Mouse (Mus musculus) layer of hippocampus, adult 9-10 months (tissue): Measurements from ENCODE around the gene Grm6.
A peak's percentile ranks its signal among the peaks of the same experiment; 100 is the strongest.

Experiments used
- DNase-seq: peaks from one replicate; pipeline ENCODE4 v3.0.0; 2022; ENCODE audit warnings: low spot score

The Grm6 gene

DNA sequence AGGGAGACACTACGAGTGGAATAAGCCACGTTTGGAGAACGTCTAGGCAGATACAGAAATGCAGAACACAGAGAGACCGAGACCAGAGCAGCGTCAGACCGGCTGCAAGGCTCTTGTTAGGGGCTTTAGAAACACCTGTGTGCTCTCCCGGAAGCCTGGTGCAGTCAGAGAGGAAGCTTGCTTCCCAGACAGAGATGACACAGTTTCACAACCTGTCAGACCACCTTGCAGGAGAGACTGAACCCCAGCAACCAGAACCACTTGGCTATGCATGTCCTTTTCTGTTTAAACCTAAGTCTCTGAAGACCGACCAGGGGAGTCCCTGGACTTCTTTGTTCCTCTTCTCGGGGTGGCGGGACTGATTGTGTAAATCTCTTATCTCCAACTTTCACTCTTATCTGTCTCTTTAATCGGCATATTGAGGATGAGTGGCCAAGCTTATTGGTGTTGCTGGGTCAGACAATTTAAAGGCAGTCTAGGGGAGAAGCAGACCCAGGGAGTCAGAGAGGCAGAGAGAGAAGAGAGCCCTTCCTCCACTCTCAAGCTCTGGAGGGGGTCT, at the start of gene Grm6:
Grm6 (plus strand) TSS at position 509 of the 559 bp plus-strand sequence.
- no peak for DNase-seq

DNA sequence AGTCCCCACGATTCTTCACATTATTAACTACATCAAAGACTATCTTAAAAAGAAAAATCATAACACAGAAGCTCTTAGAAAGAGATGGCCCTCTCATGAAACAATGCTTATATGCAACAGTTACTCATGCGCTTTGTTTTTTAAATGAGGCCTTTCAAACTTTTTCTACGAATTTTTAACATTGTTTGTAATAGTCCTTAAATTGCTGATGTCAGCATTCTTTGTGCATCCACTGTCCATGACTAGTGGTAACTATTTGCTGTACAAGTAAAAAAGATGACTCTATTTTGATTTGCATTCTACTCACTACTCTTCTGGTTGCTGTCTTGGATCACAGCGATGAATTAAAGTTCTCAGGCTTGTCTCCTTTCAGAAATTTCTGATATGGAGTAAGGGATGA, 36.3 kb upstream of the Grm6 start:
- DNase-seq: no peak

DNA sequence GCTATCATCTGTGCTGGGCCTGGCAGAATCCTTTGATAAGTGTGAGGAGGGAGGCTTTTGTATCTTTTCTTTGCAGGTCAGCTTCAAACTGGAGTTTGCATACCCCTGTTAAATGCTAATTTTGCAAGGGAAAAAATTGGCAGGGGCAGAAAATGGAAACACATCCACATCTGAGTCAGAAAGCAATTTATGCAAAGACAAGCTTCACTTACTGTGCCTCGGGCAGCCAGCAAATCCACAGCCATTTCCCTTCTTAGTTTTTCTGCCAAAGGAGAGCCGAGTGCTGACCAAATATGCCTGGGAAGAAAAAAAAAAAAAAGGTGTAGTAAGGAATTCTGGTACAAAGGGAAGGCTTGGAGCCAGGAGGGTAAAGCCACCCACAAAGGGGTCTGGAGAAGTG, 24.3 kb upstream of the Grm6 start:
- no peak for DNase-seq

DNA sequence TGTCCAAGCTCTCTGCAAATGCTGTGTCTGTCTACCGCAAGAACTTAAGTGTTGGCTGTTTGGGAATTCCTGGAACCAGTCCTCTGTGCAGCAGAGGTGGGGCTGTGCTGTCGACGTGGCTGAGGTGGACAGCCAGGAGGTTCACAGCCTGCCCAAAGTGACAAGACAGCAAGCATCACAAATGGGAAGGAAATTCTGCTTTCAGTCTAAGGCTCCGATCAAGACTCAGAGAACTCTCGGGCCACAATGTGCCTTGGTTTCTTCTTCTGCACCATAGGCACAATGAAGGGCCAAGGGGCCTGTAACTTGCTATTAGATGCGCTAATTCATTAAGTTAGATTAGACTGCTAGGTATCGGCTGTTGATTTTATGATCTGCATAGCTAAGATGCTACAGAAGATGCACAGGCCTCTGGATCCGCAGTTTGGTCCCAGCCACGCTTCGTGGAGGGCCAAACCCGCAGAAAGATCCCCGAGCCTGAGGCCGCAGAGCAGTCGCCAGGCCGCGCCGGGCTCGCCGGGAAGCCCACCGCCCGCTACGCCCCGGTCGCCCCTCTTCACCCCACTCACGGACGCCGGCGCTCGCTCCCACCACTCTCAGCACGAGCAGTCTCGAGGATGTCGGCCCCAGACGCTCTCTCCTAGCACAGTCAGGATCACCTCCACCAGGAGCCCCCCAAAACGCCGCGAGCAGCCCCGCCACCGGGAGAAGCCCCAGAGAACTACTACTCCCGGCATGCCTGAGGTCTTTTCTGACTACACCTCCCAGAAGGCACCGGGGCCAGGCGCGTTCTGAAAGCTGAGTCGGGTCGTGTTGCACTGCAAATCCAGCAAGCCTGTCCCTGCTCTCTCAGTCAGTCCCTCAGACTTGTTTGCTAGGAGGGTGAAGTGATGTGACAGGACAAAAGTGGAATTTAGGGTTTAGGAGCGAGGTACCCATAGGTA, 23.2 kb upstream of the Grm6 start, which contains the start of gene Zfp354c:
Zfp354c (minus strand) TSS at position 715 of the 944 bp plus-strand sequence.
- DNase-seq: peak; percentile 64

DNA sequence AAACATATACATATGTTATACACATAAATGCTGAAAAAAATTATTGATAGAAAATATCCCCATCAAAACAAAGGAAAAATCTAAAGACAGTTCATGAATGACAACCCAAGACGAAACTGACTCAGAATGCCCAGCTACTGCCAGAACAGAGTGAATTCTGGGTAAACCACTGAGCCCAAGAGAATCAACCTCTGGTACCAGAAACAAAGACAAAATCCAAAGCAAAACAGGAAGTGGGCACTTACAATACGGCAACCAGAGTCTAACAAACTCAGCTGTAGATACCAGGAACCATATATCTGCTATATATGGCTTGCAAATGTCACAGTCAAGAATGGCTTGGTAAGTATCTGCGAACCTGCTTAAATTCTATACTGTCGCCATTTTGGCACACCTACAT, 14.8 kb upstream of the Grm6 start:
- no peak for DNase-seq

DNA sequence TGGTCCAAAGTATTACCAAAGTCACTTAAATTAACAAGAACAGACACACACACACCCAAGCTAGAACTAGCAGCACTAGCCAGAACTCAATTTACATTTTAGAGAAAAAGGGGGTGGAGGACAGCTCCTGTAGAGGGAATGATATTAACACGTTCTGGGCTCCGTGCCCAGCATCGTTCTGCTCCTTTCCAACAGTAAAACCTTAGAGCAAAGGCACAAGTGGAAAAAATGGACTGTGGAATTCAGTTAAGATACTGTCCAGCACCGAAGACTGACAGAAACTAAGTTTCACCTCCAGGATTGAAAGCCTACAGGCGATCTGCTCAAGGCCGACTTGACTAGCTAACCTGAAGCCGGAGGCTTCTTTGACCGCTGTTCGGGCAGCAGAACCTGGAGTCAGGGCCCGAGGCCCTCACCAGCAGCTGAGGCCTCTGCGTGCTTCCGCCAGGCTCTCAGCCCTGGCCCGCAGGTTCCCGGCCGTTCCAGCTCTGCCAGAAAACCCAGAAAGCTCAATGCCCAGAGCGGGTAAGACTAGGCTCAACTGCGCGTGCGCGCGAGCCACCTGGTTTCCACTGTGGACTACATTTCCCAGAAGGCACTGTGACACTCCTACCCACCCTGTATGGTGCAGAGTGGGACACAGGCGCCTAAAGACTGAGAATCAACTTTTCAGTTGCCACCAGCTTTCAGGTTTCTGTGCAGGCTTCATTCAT, 9.3 kb upstream of the Grm6 start, which contains the start of gene Zfp879:
Zfp879 (minus strand) TSS at position 530 of the 713 bp plus-strand sequence.
- DNase-seq: peak; percentile 92

DNA sequence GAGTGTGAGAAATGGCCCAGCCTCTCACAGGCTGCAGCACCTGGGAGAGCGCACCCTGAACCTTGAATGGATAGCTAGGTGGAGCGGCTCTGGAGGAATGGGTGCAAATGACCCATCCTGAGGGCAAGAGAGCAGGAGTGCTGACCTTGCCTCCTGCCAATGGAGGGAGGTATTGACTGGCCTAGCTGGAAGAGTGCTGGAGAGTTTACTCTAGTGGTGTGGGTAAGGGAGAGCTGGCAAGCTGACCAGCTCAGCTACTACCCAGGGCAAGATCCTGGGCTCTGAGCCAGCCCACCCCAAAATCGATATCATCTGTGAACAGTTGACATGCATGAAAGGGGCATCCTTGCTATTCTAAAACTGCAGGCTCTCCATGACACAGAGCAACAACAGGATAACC, 4.5 kb upstream of the Grm6 start:
- no peak for DNase-seq

DNA sequence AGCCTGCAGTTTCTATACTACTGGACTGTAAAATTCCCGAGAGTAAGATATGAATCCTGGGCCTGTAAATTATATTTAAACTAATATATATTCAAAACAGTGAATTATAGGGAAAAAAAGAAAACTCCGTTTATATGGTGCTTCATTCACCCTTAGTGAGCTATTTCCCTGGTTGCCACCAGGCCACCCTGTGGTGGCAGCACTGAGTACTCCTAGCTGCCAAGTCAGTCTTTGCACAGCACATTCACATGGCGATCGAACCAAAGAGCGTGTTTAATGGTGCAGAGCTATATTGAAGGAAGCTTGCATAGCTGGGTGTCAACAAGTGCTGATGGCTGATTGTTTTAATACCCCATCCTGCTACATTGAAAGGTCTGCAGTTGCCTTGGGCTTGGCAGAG, 3.4 kb upstream of the Grm6 start:
- DNase-seq: no peak

DNA sequence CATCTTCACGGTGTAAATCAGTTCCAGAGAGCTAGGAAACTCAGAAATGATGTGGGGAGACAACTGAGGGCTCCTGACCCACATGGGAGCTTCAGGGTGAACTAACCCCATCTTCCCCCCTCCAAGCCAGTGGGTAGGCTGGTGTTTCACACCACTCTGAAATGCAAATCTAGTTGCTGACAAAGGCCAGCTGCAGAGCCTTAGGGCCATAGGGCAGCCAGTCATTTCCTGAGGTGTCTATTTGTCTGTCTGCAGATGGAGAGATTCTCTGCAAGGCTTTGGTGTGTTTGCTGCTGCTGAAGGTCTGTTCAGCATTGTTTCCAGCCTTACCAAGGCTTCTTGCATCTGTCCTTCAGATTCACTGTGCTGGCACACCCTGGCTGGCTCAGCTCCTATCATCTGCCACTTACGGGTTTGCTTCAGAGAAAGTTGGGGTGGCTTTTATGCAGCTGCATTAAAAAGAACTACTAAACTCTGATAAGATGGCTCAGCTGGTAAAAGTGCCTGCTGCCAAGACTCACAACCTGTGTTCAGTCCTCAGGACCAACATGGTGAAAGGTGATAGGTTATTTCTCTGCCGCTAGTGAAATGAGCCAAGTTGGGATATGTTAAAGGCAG, 1.9 kb upstream of the Grm6 start:
- no peak for DNase-seq

DNA sequence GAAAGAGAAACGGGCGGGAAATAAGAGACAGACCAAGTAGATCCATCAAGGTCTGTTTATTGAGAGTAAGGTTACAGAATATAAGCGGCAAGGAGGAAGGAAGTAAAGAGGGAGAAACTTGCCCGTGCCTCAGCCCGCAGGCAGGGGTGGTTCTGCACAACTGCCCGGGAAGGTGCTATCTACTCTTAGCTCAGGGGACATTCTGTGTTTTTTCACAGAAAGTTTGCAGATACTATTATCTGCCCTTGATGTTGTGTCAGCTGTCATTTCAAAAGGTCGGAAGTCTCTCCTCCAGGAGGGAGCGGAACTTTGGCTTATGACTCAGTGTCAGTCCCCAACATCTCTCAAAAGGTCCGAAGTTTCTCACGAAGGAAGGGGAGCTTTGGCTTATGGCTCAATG, 1.2 kb upstream of the Grm6 start:
- no peak for DNase-seq

DNA sequence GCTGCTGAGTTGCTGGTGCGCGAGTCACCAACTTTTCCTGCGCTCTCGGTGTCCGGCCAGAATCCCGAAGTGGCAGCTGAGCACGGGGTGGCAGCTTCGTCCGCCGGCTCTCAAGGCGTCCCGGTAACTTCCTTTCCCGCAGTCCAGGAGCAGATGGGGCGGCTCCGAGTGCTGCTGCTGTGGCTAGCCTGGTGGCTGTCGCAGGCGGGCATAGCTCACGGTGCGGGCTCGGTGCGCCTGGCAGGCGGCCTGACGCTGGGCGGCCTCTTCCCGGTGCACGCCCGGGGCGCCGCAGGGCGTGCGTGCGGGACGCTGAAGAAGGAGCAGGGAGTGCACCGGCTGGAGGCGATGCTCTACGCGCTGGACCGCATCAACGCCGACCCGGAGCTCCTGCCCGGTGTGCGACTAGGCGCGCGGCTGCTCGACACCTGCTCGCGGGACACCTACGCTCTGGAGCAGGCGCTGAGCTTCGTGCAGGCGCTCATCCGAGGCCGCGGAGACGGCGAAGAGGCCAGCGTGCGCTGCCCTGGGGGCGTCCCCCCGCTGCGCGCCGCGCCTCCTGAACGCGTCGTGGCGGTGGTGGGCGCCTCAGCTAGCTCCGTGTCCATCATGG, 610 bp downstream of the Grm6 start:
- DNase-seq: no peak

DNA sequence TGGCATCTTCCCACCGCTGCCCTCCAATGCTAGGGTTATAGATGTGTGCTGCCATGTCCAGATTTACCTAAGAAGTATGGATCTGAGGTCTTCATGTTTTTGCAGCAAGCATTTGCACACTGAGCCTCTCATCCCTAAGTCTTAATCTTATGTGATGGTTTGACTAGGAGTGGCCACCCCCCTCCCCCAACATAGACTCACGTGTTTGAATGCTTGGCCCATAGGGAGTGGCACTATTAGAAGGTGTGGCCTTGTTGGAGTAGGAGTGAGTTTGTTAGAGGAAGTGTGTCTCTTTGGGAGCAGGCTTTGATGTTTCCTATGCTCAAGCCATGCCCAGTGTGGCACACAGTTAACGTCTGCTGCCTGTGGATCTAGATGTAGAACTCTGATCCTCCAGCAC, 28.2 kb downstream of the Grm6 start:
- DNase-seq: no peak

DNA sequence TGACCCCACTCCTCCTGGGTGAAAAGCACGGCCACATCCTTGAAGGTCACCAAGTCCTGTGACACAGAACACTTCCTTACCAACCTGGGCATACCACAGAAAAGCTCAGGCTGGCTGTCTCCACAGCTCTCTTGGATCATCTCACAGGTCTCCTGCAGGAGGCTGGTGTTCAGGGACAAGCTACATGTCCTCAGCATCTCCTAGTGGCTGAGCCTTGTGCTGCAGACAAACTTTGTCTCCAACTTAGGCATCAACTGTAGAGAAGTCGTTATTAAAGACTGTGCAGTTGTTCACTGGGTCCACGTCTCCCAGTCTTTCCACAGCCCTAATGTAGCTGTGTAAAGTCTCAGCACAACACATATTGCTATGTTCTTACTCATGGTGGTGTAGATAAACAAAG, 33.3 kb downstream of the Grm6 start:
- no peak for DNase-seq

DNA sequence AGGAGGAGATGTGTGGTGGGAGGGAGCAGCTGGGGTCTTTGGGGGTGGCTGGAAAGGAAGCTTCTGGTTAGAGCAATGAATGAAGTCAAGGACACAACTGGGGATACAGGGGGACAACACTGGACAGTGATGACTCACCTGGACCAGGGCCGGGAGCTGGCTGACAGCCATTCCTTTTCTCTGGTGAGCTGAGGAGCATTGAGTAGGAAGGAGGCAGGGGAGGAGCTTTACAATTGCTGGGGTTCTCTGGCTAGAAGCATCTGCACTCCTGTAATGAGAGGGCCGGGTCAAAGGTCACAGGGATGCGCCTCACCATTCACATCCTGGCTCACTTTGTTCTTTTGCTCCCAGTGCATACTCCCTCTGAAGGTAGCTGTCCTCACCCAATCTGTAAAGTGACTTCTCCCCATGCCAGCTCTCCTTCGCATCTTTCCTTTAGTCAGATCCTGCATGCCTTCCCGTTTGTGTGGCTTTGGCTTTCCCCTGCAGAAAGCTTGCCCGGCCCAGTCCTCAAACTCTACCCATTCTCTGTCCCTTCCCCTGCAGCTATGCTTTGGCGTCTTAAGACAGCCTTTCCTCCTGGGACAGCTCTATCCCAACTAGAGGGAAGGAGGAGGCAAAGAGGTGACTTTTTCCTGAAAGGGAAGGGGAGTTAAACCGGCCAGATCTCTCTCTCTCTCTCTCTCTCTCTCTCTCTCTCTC, 35.9 kb downstream of the Grm6 start:
- no peak for DNase-seq

DNA sequence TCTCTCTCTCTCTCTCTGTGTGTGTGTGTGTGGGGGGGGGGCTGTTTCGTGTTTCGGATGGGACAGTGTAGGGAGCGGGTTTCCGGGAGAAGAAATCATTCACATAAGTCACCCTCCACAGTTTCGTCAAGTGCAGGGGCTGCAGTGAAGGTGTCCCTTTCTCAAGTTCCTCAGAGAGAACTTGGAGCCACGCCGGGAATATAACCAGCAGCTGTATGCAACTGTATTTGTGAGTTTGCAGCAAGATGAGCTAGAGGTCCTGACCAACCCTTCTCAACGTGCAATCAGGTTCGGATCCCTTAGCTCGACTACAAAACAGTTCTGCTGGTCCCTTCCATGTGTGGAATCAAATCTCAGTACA, 36.4 kb downstream of the Grm6 start:
- no peak for DNase-seq

DNA sequence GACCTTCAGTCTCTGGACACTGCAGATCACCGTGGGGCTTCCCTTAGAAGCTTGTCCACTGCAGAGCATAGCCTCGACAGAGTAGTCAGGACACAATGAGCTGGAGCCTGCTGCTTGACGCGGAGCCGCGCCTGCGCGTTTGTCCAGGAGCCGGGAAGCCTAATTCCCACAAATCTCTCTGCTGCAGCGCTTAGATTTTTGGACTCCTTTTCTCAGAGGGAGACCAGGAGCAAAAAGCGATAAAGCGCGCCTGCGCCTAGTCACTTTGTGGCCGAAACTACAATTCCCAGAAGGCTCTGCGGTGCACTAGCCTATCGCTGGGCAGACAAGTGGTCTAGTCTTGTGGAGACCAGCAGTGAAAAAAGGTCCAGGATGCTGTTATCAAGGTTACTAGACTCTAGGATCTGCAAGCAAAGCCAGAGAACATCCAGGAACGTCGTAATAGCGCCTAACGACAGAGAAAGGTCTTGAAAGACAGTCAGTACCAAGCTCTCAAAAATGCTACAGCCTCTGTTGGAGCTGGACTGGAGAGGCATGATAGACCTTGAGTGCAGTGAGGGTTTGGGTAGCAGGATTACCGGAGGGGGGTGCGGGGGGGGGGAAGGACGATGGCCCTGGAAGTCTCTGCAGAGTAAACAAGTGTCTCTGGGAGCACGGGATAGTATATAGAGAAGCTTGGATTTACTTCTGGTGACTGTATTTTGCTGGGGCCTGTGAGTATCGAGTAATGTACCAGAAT, 37.1 kb downstream of the Grm6 start, which contains the start of gene Zfp454:
Zfp454 (minus strand) TSS at position 262 of the 739 bp plus-strand sequence.
- DNase-seq: peak; percentile 92

DNA sequence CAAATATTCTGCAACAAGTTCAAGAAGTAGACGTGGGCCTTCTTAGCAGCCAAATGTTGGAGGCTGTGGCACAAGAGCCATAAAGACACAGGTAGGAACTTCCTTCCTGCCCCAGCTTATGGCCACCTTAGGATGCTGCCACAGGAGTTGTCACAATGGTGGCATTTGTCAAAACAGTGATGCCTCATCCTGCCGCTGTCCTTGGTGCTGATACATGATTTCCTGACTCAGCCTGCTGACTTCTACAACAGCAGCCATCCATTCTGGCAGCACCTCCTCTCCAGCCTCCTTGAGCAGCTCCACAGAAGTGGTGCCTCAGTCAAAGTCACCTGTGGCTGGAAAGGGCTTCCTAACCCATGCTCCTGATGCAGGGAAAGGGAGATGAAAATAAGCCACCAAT, 42.0 kb downstream of the Grm6 start:
- DNase-seq: no peak

DNA sequence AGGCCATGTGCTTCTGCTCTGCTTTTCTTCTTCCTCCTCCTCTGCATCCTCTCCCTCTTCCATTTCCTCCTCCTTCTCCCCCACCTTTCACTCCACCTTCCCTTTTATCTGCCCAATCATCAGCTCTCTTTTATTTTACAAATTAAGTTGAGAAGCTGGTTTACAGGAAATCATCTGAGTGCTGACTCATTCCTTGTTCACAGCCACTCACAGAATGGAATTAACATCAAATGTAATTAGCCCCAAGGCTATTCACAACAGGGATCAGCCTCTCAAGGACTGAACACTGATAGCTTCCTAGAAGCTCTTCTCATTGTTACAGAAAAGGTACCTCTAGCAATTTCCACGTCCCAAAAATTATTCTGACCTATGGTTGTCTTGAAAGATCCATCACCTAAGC, 46.9 kb downstream of the Grm6 start:
- no peak for DNase-seq

DNA sequence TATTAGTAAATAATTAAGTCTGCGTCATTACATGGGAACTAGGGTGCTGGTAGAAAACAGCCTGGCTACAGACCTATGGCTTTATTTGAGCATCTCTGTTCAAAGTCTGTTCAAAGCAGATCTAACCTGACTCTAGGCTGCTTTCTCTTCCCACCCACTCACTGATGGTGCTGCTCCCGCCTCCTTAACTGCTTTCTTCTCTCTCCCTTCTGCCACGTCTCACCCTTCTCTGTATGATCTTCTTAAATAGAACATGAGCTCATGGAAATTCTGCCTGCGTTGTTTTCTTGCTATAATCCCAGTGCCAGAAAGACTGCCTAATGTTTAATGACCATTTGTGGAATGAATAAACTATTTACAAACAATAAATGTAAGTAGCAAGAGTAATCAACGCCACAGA, 57.7 kb downstream of the Grm6 start:
- no peak for DNase-seq

DNA sequence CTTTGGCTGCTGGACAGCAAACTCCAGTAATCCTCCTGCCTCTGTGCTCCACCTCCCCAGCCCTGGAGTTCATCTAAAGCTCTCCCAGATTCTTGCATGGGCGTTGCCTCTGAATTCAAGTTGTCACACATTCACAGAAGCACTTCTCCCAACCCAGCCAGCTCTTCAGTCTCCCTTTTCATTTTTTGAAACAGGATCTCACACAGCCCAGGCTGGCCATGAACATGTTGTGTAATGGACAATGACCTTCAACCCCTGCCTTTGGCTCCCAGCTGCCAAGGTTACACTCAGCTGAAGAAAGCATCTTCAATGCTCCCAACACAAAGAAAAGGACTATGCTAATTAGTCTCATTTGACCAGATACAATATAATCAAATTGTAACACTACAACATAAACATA, 62.8 kb downstream of the Grm6 start:
- no peak for DNase-seq

DNA sequence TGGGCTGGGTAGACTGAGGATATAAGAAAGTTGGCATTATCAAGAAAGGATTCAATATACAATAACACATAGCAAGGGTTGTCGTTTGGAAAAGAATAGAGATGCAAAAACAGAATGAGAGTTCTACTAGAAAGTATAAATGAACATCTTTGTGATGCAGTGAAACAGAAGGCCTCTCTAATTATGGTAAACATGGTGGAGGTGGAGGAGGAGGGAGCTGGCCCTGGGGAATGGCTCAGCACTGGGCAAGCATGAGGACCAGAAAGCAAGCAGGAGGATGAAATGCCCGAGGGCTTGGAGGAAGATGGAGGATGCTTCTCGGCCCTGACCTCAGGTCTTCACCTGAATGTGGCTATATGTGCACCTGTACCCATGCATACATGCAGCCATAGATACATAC, 64.0 kb downstream of the Grm6 start:
- no peak for DNase-seq
